10 mouse cellular contexts compared by ENCODE assay signal in the genomic region with DNA sequence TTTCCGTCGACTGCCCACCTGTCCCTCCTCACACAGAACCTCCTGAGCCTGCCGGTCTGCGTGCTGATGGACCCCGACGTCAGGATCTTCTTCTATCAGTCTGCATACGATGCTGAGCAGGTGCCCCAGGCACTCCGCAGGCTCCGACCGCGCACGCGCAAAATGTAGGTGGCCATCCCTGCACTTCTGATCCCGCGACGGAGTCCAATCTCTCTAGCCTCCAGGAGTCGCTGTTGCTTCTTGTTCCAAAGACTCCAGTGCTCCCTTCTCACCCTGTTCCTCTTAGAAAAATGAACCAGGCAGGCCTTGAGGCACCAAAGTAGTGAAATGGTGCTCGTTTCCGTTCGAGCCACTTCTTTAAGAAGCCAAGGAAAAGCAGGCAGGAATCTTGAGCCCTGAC. TPM values are rescaled to one million over a fixed set of nuclear protein-coding genes. Genes with fewer than 3 reads are reported as not detected.
A peak's percentile ranks its signal among the peaks of the same experiment; 100 is the strongest.
DNase-seq lines count a peak whose midpoint lies in the region; ATAC-seq and TF ChIP-seq lines count a peak whose summit lies in the region.
"Had no signal": no experiment of that assay in that cellular context is flagged by ENCODE, and none has a peak within 500 bp of the region (broad histone marks: within the 10 kb centered on the region; RNA-seq: fewer than 3 reads in every experiment).

No protein-coding gene starts in this region.

- TF ChIP-seq EP300 in lung, postnatal 0 days (IDR thresholded peaks at IDR 0.05), result no peak

- no peaks in the 10 kb centered on the region for H3K27me3 ChIP-seq in kidney, adult 2 months (replicated peaks; ENCODE audit: control insufficient read depth, insufficient read depth, low read length)
- H3K27me3 ChIP-seq in hindbrain, embryonic 15.5 days, result peaks cover 5% of the 10 kb centered on the region; the same call in 1 of the 2 replicates
- no peaks in the 10 kb centered on the region for H3K27me3 ChIP-seq in lung, postnatal 0 days (replicated peaks; ENCODE audit: insufficient read depth, low read length)

- H3K36me3 ChIP-seq in kidney, adult 2 months (ENCODE audit: control insufficient read depth, insufficient read depth, low read length), result no peaks in the 10 kb centered on the region
- H3K36me3 ChIP-seq in hindbrain, embryonic 15.5 days, result no peaks in the 10 kb centered on the region
- H3K36me3 ChIP-seq in lung, postnatal 0 days (ENCODE audit: insufficient read depth, low read length), result no peaks in the 10 kb centered on the region
- H3K36me3 ChIP-seq: heart, embryonic 15.5 days; midbrain, embryonic 12.5 days had no signal

- H3K4me2 ChIP-seq in hindbrain, embryonic 15.5 days, result peak overlapping the region; percentile 5; the same call in 1 of the 2 replicates
- H3K4me2 ChIP-seq in lung, postnatal 0 days (replicated peaks; ENCODE audit: low read depth, low read length), result no peak overlapping the region
- H3K4me2 ChIP-seq: heart, embryonic 15.5 days; midbrain, embryonic 12.5 days had no signal

- whole genome bisulfite sequencing in kidney, adult 2 months, result 27% methylated on average over 20 of the region's 20 CpGs
- 27% methylated on average over 20 of the region's 20 CpGs for WGBS in hindbrain, embryonic 15.5 days
- 28% methylated on average over 20 of the region's 20 CpGs for WGBS in lung, postnatal 0 days

- no peak overlapping the region for H3K9ac ChIP-seq in hindbrain, embryonic 15.5 days
- H3K9ac ChIP-seq in lung, postnatal 0 days (replicated peaks; ENCODE audit: low read depth), result no peak overlapping the region
- H3K9ac ChIP-seq: heart, embryonic 15.5 days; midbrain, embryonic 12.5 days had no signal

- 0 out of 2 replicates have a peak, but pooled peaks have one; percentile 52 for ATAC-seq in hindbrain, embryonic 15.5 days (ENCODE audit: low FRiP score, low read depth)
- ATAC-seq in lung, postnatal 0 days, result no peak
- no peak for ATAC-seq in erythroid progenitor cell, adult 5-6 weeks (replicated peaks; ENCODE audit: low FRiP score, poor library complexity, severe bottlenecking)

- TF ChIP-seq CTCF in kidney, adult 2 months (conservative IDR thresholded peaks at IDR 0.05; ENCODE audit: insufficient read depth, insufficient read length, low read depth, low read length), result peak; percentile 35; the same call in 1 of the 2 replicates
- peak; percentile 39 for TF ChIP-seq CTCF in cortical plate, adult 2 months (IDR thresholded peaks at IDR 0.05; ENCODE audit: extremely low read depth, insufficient read depth, low read length)
- TF ChIP-seq CTCF in lung, postnatal 0 days (IDR thresholded peaks at IDR 0.05), result peak; percentile 62

- no peaks in the 10 kb centered on the region for H3K4me1 ChIP-seq in kidney, adult 2 months (ENCODE audit: control insufficient read depth, insufficient read depth, low read length)
- H3K4me1 ChIP-seq in cortical plate, adult 2 months (ENCODE audit: control insufficient read depth, insufficient read depth, low read length), result no peaks in the 10 kb centered on the region
- H3K4me1 ChIP-seq in hindbrain, embryonic 15.5 days (replicated peaks), result no peaks in the 10 kb centered on the region
- no peaks in the 10 kb centered on the region for H3K4me1 ChIP-seq in lung, postnatal 0 days (ENCODE audit: insufficient read depth, low read depth, low read length)
- H3K4me1 ChIP-seq: midbrain, embryonic 12.5 days had no signal

- H3K27ac ChIP-seq in kidney, adult 2 months (ENCODE audit: insufficient read depth, low read depth, low read length), result no peak overlapping the region
- no peak overlapping the region for H3K27ac ChIP-seq in cortical plate, adult 2 months (ENCODE audit: insufficient read depth, low read length)
- no peak overlapping the region for H3K27ac ChIP-seq in hindbrain, embryonic 15.5 days (replicated peaks)
- no peak overlapping the region for H3K27ac ChIP-seq in lung, postnatal 0 days (ENCODE audit: low read length)
- H3K27ac ChIP-seq: heart, embryonic 15.5 days; midbrain, embryonic 12.5 days had no signal

- DNase-seq in kidney, adult 2 months, result peak; percentile 10
- DNase-seq in kidney, adult 18-20 months, result no peak
- peak; percentile 53 for DNase-seq in WW6 (ENCODE audit: low read depth, low spot score)
- DNase-seq in lung, postnatal 0 days (ENCODE audit: low spot score), result peak; percentile 53
- peak; percentile 61 for DNase-seq in right cerebral cortex, postnatal 4 days

- H3K4me3 ChIP-seq in kidney, adult 2 months (ENCODE audit: insufficient read depth, low read depth, low read length), result no peak overlapping the region
- H3K4me3 ChIP-seq in cortical plate, adult 2 months (ENCODE audit: insufficient read depth, low read length), result no peak overlapping the region
- H3K4me3 ChIP-seq in hindbrain, embryonic 15.5 days, result no peak overlapping the region
- no peak overlapping the region for H3K4me3 ChIP-seq in lung, postnatal 0 days (ENCODE audit: low read depth, low read length)
- H3K4me3 ChIP-seq: heart, embryonic 15.5 days; midbrain, embryonic 12.5 days had no signal

- H3K9me3 ChIP-seq in hindbrain, embryonic 15.5 days, result no peaks in the 10 kb centered on the region
- no peaks in the 10 kb centered on the region for H3K9me3 ChIP-seq in lung, postnatal 0 days (ENCODE audit: low read length)
- H3K9me3 ChIP-seq: heart, embryonic 15.5 days; midbrain, embryonic 12.5 days had no signal

- no peak for TF ChIP-seq POLR2A in kidney, adult 2 months (IDR thresholded peaks at IDR 0.05; ENCODE audit: low read depth, low read length)
- TF ChIP-seq POLR2A in cortical plate, adult 2 months (IDR thresholded peaks at IDR 0.05; ENCODE audit: extremely low read depth, insufficient read depth, low read length), result no peak

RNA-seq across cellular contexts. Expression of gene Ncf4, which starts 10.2 kb away (rescaled TPM):
- polyA plus RNA-seq in kidney, adult 2 months (2012; rRNA removed), result 2.9 and 4.8 TPM in 2 replicates
- polyA plus RNA-seq in cortical plate, adult 2 months (2012; rRNA removed), result 1.7 and 1.9 TPM in 2 replicates
- 0.69 and 1.6 TPM in 2 replicates for polyA plus RNA-seq in hindbrain, embryonic 15.5 days (2015; fragmentation: Nextera tagmentation; extraction: Ambion mirVana)
- polyA plus RNA-seq in lung, postnatal 0 days (2015; fragmentation: Nextera tagmentation; extraction: Ambion mirVana), result 12.6 and 13.4 TPM in 2 replicates
- 37.7 and 61.6 TPM in 2 replicates for total RNA-seq in erythroid progenitor cell, adult 5-6 weeks (2015; ENCODE audit: low replicate concordance)
- 27.7 and 54.2 TPM in 2 replicates for total RNA-seq in erythroid progenitor cell, adult 5-6 weeks (2017; ENCODE audit: low replicate concordance)

RNA-seq across cellular contexts. Expression of gene Pvalb, which starts 48.6 kb away (rescaled TPM):
- 16.8 and 53.3 TPM in 2 replicates for polyA plus RNA-seq in kidney, adult 2 months (2012; rRNA removed)
- 121 and 122 TPM in 2 replicates for polyA plus RNA-seq in cortical plate, adult 2 months (2012; rRNA removed)
- 7.6 and 9.0 TPM in 2 replicates for polyA plus RNA-seq in hindbrain, embryonic 15.5 days (2015; fragmentation: Nextera tagmentation; extraction: Ambion mirVana)
- polyA plus RNA-seq in lung, postnatal 0 days (2015; fragmentation: Nextera tagmentation; extraction: Ambion mirVana), result not detected in 2 replicates
- not detected in 2 replicates for total RNA-seq in erythroid progenitor cell, adult 5-6 weeks (2015; ENCODE audit: low replicate concordance)
- not detected in 2 replicates for total RNA-seq in erythroid progenitor cell, adult 5-6 weeks (2017; ENCODE audit: low replicate concordance)

RNA-seq across cellular contexts. Expression of gene Csf2rb2, which starts 50.8 kb away (rescaled TPM):
- 1.4 and 7.1 TPM in 2 replicates for polyA plus RNA-seq in kidney, adult 2 months (2012; rRNA removed)
- polyA plus RNA-seq in cortical plate, adult 2 months (2012; rRNA removed), result 0.50 and 0.72 TPM in 2 replicates
- 0.21 and 0.34 TPM in 2 replicates for polyA plus RNA-seq in hindbrain, embryonic 15.5 days (2015; fragmentation: Nextera tagmentation; extraction: Ambion mirVana)
- 0.84 and 0.95 TPM in 2 replicates for polyA plus RNA-seq in lung, postnatal 0 days (2015; fragmentation: Nextera tagmentation; extraction: Ambion mirVana)
- total RNA-seq in erythroid progenitor cell, adult 5-6 weeks (2015; ENCODE audit: low replicate concordance), result 1.1 and 5.0 TPM in 2 replicates
- 0.13 TPM in 1 of 2 replicates, not detected in the other for total RNA-seq in erythroid progenitor cell, adult 5-6 weeks (2017; ENCODE audit: low replicate concordance)
